Mouse (Mus musculus) c-Kit-positive CD71-negative TER-119-negative erythroid progenitor cells, embryonic 14.5 days (primary cell): ENCODE results near the gene Ptov1.
"Not testable (repeated sequence)": the region's sequence is repeated elsewhere in the genome, so short reads cannot be mapped to it uniquely, and the experiment has no call there.

Source experiments
- DNase-seq: peaks from one replicate; pipeline ENCODE4 v3.0.0-alpha.2; 2013; ENCODE audit warnings: low read depth

The Ptov1 gene

DNA sequence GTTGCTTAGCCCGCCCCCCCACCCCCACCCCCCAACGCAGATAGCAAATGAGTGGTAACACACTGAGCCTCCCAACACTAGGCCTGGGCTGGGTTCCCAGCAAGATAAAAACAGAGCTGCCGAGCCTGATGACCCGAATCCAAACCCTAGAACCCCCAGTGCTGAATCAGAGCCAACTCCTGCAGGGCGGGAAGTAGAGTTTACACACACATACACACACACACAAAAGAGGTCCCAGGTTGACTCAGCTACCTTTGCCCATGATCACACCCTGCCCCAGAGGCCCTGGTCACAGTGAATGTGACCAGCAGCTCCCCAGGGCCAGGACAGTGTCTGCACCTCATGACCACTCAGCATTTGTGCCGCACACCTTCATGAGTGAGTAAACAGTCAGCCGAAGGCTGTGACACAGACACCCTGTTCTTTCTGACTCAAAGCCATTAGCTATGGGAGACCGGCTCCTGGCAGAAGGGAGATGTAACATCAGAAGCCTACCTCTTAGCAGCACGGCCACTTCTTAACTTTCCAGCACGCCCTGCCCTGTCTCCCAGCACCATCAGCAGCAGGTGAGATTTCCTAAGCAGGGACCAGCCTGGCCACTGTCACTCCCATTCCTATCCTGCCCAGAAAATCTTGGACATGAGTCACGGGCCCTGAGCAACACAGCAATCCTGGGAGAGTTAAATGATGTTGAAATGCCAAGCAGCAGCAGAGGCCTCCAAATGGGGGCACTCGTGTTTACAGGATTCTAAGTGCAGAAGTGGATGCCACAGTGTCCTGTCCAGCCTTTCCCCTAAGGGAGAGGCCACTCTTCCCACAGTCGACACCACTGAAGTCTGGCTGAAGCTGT, 18.9 kb upstream of the Ptov1 start:
- no peak for DNase-seq

DNA sequence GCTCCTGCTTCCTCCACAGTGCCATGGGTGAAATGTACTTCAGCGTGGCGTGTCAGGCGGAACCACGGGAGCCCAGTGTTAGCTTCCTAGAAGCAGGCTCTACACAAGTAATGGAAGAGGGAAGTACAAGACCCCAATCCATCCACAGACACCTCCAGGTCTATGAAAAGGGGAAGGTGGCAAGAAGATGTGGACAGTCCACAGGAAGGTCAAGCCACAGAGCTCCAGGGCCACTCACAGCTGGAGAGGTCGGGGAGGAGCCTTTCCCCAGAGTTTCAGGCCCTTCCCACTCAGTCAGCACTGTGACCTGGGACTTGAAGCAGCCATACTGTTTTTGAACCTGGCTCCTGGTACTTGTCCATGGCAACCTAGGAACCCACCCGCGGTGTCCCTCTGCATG, 17.4 kb upstream of the Ptov1 start:
- DNase-seq, result no peak

DNA sequence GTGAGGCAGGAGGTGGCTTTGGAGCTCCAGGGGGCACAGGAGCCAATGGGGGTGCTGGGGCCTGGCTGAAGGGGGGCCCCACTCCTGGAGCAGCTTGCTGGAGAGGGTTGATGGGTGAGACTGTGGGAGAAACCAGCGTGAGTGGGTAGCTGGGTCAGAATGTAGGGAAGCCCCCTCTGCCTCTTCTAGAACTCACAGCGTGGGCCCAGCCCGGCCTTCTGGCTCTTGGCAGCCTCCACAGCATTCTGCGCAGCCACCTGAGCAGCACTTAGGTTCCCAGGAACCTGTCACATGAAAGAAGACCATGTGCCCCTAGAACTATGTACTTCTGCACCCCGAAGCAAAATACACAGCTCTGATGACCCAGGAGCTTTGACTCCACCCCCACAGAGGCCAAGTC, 15.0 kb upstream of the Ptov1 start:
- no peak for DNase-seq

DNA sequence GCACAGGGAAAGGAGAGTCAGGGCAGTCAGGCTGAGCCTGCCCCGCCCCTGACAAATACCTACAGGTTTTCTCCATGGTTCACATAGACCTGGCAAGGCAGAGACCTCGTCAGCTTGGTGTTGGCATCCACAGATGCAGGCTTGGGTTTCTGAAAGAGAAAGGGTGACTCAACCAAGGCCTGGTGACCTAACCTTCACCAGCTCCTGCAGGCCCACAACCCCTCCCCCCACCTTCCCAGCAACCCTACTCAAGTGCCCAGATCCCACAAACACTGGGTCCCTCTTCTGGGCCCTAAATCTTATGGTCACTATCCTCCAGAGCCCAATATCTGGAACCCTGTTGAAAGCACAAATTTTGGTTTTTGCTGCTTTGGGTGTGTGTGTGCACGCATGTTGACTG, 13.4 kb upstream of the Ptov1 start:
- DNase-seq, result no peak

DNA sequence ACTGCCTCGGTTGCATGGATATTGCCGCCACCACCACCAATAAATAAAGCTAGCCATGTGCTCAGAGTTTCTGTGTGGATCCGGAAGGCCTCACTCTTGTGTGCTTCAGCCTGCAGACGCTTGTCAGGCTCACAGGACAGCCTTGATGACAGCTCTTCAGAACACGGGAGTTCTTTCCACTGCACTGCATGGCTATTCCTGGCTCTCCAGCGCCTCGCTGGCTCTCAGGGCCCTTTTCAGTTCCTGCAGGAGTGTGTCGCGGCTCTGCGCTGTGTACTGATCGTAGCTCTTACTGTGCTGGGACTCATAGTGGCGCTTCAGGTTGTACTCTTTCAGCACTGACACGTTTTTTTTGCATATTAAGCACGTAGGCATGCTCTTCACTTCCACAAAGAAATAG, 8.2 kb upstream of the Ptov1 start:
- no peak for DNase-seq

DNA sequence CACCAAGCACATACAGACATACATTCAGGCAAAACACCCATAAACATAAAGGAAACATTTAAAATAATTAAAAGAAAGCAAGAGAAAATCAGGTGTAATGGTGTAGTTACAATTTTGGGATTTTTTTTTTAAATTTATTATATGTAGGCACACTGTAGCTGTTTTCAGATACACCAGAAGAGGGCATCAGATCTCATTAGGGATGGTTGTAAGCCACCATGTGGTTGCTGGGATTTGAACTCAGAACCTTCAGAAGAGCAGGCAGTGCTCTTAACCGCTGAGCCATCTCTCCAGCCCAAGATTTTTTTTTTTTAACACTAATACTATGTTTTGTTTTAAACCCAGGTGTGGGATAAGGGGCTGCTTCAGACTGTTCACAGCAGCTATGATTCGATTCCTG, 2.2 kb upstream of the Ptov1 start:
- not testable (repeated sequence) for DNase-seq

DNA sequence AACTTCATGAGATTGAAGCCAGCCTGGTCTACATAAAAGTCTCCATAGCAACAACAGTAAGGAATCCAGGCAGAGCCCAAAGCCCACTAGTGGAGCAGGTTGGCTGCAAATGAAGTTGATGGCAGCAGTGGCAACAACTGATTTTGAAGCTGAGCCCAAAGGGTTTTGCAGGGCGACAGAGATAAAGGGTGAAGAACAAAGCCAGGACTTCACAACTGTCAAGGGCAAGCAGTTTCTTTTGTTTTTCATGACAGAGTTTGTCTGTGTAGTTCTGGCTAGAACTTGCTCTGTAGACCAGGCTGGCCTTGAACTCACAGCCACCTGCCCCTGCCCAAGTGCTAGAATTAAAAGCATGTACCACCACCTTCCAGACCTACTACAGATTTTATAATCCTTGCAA, 1.6 kb upstream of the Ptov1 start:
- DNase-seq, result no peak

DNA sequence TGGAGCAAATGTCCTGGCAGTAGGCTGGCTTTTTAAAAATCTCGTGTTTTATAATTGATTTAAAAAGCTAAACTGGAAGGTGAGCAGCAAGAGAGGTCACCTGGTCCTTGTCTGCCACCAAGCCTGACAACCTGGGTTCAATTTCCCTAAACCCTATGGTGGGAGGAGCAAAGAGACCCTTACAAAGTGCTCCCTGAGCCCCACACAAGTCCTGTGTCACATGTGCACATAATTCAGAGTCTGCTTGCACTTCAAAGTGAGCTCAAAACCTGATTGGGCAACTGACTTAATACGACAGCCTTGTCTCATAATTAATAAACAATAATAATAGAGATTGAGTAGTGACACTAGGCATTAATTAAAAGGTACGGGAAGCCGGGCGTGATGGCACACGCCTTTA, 1.0 kb upstream of the Ptov1 start:
- DNase-seq, result no peak

DNA sequence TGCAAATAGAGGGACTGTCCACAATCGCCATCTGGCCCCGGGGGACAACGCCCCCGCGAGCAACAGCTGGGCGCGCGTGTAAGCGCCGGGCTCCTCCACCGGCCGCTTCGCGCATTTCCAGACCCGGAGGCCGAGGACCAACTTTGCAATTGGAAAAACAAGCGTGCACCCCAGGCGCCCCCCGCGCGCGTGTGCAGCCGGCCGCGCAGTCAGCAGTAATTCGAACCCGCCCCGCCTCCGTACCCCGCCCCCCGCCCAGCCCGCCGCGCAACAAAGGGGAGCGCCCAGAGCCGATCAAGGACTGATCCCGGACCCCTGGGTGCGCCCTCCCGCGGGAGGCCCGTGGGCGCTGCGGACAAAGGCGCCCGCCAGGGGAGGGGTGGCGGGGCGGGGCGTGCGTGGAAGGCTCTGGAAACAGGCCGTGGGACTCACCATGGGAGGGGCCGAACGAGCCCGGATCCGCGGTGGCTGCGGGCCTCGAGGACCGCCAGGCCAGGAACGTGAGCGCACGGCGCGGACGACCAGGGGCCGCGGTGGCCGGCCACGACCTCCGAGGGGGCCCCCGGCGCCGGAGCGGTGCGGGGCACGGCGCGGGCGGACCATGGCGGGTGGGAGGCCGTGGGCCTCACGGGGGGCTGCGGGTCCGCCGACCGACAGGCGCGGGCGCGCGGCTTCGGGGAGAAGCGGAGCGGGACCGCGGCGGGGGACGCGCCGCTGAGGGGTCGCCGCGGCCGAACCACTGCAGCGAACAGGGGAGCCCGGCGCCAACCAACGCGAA, 480 bp downstream of the Ptov1 start:
- DNase-seq, result no peak

DNA sequence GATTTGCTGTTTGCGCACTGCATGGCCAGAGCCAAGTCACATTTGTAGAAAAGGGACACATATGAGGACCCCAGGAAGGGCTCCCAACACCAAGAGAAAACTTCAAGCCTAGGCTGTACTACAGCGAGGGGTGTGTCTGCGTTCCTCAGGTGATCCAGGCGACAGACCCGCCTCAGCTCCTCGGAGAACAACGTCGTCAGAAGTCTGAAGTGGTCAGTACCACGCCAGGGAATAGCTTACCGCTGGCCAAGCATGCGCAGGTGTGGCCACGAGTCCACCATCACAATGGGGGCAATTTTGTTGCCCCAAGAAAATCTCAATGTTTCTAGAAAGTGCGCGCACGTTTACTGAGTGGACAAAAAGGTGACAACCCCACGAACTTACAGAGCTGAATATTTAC, 1.1 kb downstream of the Ptov1 start:
- no peak for DNase-seq

DNA sequence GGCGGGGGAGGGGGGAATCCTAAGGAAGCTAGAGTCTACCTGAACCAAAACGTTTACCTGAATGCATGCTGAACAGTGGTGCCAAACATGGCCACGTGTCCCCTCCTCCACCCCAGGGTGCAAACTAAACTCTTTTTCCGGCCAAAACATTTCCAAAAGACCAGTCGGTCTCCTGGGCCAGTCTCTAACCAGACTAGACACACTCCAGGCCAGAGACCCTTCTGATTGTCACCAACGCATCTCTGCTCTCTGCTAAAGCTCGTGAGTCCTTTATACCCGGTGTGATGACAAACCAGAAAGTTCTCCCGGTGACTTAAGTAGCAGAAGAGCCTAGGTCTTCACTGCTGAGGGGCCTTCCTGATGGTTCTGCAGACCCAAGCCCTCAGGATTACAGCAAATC, 1.8 kb downstream of the Ptov1 start:
- DNase-seq, result no peak

DNA sequence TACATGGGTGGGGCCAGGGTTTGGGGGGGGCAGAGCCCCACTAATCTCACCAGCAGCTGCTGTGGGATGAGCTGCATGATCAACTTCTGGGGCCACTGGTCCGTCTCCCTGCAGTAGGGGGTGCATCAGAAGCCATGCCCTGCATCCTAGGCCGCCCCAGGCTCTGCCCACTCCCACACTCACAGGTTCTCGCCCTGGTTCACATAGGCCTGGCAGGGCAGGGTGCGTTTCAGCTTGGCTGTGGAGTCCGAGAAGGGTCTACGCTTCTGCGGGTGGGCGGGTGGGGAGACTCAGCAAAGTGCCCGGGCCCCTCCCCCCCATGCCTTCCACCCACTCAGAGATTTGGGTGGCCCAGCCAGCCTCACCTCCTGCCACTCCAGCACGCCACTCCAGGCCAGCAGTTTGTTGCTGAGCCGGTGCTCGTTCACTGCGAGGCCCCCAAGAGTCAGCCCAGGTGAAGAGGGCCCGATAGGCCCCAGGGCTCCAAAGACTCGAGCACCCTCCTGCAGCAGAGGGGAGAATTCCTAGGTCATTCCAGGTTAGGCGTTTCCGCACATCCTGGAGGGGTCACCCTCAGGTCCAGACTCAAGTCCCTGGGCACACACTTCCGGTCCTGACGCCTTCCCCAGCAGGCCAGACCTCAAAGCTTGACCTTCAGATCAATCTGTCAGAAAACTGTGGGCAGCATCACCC, 2.4 kb downstream of the Ptov1 start:
- no peak for DNase-seq

DNA sequence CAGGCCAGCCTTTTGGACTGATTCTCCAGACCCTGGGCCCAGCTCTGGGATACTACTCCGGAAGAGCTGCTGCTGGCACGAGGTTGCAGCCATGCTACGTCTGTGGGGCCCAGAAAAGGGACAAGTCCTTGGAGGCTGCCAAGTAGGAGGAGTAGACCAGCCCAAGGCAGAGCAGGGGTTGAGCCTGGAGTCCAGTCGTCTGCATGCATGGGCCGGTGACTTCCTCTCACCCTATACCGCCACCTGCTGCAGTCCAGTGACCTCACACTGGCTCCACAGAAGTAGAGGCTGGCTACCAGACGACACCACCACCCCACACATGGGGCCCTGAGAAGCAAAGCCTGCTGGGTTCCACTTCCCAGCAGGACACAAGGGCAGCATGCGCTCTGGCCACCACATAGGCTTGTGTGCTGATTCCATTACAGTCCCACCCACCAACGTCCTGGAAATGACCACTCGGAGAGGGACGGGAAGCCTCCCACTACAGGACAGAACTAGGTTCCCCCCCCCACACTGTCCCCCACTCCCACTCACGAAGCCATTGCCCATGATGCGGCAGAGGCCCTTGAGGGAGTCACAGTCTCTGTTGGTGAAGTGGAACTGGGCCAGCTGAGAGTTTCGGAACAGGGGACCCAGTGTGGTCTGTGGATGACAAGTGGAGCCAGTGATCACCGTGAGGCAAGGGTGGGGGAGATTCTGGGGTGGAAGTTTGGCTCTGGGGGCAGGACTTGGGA, 3.1 kb downstream of the Ptov1 start:
- DNase-seq, result no peak

DNA sequence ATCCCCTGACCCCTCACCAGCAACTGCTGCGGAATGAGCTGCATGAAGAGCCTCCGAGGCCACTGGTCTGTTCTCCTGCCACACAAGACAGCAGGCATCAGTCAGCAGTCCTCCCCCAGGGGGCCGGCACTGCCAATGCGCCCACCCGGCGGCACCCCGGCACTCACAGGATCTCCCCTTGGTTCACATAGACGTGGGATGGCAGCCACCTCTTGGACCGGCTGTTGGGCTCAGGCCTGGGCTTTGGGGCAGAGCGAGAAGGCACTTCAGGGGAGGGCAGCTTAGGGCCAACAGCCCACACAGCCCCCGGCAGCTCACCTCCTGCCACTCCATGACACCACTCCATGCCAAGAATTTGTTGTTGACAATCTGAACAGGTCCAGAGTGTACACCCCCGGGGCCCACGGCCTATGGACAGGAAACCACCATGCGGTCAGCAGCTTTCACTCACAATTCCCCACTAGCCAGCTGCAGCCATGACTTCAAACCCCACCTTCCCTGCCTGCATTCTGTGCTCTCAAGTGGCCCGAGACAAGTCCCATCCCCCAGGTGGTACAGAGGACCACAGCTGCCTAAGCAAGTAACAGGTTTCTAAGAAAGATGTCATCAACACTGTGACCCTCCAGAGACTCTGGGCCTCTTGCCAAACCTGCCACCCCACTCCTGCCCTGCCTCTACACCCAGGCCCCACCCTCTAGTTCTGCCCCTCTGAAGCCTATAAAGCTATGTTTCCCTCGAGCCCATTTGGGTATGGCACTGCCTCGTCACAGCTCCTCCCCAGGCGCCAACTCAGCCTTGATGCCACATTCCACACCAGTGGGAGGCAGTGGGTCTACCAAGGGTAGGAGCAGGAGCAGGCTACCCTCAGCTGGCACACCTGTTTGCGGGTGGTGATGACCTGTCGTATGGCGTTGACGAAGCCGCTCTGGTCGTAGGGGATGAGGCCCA, 4.7 kb downstream of the Ptov1 start:
- no peak for DNase-seq

DNA sequence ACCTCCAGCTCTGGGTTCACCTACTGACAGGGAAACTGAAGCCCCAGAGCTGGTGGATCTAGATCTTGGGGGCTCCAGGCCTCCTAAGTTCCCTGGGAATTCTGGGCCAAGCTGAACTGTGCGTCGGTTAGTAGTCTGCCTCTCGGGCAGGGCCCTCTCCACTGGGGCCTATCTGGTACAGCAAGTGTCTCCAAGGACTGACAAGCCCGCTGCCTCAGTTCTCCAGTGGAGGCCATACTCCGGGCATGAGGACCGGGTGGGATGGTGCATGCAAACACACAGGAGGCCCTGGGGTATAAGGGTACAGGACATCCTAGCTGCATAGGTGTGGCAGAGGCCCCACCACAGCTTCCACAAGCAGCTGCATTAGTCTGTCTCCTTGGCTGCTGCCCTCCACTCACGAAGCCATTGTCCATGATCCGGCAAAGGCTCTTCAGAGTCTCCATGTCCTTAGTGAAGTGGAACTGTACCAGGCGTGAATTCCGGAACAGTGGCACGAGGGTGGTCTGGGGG, 5.5 kb downstream of the Ptov1 start:
- no peak for DNase-seq

DNA sequence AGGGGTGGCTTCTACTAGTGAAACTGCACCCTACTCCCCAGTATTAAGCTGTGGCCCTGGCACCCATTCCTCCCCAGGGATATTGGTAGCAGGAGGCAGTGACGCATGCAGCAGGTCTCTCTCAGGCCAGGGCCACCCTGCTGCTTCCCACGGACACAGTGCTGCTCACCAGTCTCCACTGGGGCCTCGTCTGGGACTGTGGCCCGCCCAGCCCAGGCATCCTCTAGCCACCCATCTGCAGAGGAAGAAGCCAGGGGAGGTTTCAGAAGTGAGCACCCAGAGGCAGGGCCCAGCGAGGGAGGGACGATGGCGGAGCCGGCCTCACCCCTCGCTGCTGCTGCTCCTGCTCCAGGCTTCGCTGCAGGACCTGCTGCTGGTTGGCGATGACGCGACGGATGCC, 6.4 kb downstream of the Ptov1 start:
- no peak for DNase-seq

DNA sequence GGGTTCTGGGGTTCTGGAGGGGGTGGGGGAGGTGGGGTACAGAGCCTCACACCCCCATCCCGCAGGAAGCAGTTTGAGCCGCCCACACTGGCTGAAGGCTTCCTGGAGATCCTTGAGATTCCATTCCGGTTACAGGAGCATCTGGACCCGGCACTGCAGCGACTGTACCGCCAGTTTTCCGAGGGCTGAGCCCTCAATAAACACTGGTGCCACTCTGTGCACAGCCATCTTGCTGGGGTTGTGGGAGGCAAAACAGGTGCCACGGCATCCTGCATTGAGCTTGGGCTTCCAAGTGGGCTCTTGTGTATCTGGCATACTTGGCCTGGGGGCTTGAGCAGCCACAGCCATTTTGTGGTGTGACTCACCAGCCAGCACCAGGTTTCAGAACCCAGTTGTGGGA, 7.2 kb downstream of the Ptov1 start:
- DNase-seq, result no peak

DNA sequence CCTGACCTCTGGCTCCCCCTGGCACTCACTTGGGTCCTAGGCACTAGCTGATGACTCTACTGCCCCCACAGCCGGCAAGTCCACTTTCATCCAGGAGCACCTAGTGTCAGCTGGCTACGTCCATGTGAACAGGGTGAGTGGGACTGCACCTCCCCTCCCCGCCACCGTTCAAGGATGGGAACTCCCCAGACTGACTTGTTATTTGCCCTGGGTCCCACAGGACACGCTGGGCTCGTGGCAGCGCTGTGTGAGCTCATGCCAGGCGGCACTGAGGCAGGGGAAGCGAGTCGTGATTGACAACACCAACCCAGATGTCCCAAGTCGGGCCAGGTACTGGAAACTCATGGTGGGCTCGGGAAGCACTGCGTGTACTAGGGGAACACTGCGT, 8.2 kb downstream of the Ptov1 start:
- no peak for DNase-seq

DNA sequence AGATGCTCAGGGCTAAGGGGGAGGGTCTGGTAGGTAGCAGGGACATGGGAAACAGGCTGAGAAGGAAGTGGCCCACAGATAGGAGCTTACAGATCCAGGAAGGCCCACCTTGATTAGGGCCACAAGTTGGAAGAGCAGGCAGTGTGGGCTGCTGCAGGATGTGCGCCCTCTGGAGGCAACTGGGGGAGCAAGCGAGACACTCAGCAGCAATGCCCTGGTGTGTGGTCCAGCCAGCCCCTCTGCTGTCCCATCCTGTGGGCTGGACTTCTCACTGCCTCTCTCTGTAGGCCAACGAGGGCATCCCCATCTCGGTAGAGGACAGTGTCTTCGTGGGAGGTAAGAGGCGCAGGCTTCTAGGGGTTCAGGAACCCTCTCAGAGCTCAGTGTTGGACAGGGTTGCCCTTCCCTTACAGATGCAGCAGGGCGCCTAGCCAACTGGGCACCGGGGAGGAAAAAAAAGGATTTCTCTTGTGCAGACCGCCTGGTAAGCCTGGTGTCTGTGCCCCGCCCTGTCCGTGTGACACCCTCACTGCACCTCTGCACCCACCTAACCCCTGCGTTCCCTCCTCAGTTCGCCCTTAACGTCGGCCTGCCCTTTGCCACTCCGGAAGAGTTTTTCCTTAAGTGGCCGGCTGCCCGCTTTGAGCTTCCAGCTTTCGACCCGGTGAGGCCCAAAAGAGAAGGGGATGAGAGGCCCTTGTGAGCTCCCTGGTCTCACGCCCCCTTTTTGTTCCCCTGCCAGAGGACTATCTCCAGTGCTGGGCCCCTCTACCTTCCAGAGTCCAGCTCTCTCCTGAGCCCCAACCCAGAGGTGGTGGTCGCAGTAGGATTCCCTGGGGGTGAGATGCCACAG, 8.8 kb downstream of the Ptov1 start:
- DNase-seq, result no peak

DNA sequence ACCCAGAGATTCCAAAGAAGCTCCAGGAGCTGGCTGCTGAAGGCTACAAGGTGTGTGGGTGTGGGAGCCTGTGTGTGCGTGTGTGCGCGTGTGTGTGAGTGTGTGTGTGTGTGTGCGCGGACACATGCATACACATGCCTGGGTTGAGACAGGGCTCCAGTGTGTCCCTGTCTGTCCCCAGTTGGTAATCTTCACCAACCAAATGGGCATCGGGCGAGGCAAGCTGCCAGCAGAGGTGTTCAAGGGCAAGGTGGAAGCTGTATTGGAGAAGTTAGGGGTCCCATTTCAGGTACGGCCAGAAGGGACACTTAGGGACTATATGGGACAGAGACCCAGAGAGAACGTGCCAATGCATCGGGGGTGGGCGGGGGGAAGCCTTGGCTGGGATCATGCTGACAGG, 9.7 kb downstream of the Ptov1 start:
- no peak for DNase-seq
